Mouse (Mus musculus): Measurements from ENCODE around the gene Tspan2.

Tspan2 gene

GRCm38 (mm10) chr3:102733936-102734312 lies 405 bp upstream of the Tspan2 start:
- DNase-seq (ENCODE audit: low read depth in 1 of 2, low spot score in 2 of 2), result no peak

GRCm38 (mm10) chr3:102735031-102735558 lies 766 bp downstream of the Tspan2 start:
- DNase-seq (ENCODE audit: low read depth in 1 of 2, low spot score in 2 of 2), result no peak

- DNase-seq (ENCODE audit: low read depth in 1 of 2, low spot score in 2 of 2), result no peak
Observed at GRCm38 (mm10) chr3:102735638-102736037, 1.3 kb downstream of the Tspan2 start.

- DNase-seq (ENCODE audit: low read depth in 1 of 2, low spot score in 2 of 2), result no peak
Observed at GRCm38 (mm10) chr3:102736436-102736835, 2.1 kb downstream of the Tspan2 start.

DNA sequence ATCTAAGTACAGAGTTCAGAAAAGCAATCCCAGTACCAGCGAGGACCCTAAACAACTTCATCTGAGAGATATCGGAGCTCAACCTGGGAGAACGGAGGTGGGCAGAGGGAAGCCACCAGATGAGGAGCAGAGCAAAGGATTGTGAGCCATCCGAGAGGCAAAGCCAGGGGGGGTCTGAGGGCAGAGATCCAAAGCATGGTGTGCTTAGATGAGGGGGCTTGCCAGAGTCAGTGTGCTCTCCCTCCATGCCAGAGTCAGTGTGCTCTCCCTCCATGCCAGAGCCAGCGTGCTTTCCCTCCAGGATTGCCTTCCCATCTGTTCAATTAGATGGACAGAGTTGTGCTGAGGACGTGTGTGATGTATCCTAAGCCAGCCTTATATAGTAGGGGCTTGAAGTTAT lies 2.8 kb downstream of the Tspan2 start:
- no peak for DNase-seq (ENCODE audit: low read depth in 1 of 2, low spot score in 2 of 2)

DNA sequence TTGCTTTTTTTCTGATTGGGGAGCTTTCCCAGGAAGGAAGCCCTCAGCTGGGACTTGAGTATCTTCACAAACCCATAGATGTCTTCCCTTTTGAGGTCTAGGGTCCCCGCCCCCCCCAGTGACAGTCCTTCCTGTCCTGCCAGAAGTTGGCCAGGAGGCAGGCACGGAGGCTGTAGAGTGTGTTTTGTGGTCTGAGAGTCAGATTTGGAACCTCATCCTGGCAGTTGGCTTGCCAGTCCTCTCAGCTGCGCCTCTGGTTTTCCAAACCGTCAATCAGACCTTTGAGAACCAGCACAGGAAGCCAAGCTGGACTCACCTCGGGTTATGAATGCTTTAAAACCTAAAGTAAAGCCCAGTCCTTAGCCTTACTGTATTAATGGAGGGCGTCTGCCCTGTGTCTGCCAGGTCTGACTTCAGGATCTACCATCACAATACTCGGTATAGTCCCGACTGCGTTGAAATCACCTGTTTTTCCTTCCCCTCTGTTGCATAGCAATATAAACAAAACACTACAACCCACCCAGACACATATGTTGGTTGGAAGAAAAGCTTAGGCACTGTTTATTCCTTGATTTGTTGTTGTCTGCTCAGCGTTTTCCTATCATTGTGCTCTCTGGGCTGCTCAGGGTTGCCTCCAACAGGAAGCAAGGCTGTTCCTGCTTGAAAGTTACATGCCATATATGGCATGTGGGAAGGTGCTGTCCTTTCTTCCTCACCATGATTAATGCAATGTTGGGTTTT lies 4.0 kb downstream of the Tspan2 start:
- DNase-seq (ENCODE audit: low read depth in 1 of 2, low spot score in 2 of 2), result no peak

GRCm38 (mm10) chr3:102738926-102739325 lies 4.6 kb downstream of the Tspan2 start:
- DNase-seq (ENCODE audit: low read depth in 1 of 2, low spot score in 2 of 2), result no peak

- no peak for DNase-seq (ENCODE audit: low read depth in 1 of 2, low spot score in 2 of 2)
Observed at GRCm38 (mm10) chr3:102742725-102743124, 8.4 kb downstream of the Tspan2 start.

GRCm38 (mm10) chr3:102743202-102743601 lies 8.9 kb downstream of the Tspan2 start:
- no peak for DNase-seq (ENCODE audit: low read depth in 1 of 2, low spot score in 2 of 2)

DNA sequence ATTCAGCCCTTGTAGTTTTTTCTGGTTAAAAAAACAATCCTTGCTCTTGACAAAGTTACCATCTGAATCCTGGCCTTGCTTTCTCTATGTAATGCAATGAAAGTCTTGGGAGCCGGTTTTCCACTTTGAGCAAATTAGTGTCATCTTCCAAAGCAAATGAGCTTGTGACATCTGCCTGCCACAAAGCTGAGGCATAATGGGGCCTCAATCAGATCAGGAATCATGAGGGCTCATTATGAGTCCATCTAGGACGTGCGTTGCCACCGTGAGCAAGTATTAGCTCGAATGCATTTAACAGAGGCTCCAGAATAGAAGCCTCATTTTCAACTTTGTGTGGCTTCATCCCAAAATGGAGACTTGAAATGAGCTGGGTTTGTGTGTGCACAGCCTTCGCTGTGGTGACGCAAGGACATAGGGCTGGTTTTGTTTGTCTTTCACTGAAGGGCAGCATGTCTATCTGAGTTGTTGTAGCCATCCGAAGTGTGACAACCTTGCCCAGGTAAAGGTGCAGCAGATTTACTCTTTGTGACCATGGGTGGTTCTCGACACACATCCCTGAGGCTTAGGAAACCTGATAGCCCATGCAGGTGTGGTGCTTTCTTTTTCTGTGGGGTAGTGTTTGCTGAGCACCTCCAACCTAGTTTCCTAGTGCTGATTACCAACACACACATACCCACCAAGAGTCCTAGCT lies 9.6 kb downstream of the Tspan2 start:
- DNase-seq (ENCODE audit: low read depth in 1 of 2, low spot score in 2 of 2), result no peak

DNA sequence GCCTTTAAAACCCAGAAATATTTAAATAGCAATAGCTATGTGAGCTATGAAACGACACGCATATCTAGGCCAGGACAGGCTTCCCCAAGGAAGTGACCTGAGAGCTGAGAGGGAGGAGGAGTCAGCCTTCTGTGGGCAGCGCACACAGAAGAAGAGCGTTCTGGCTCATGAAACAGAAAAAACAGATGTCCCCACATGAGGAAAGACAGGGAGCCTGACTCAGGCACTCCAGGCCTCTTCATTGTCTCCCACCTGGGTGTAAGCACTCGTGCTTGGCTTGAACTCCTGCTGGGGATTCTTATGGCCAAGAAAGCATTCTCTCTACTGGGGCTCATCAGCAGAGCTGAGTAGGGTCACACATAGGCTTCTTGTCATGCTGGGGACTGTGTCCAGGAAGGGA lies 10.3 kb downstream of the Tspan2 start:
- no peak for DNase-seq (ENCODE audit: low read depth in 1 of 2, low spot score in 2 of 2)

- DNase-seq (ENCODE audit: low read depth in 1 of 2, low spot score in 2 of 2), result no peak
Observed at GRCm38 (mm10) chr3:102746174-102746573, 11.8 kb downstream of the Tspan2 start.

- no peak for DNase-seq (ENCODE audit: low read depth in 1 of 2, low spot score in 2 of 2)
Observed at GRCm38 (mm10) chr3:102748038-102748437, 13.7 kb downstream of the Tspan2 start.

DNA sequence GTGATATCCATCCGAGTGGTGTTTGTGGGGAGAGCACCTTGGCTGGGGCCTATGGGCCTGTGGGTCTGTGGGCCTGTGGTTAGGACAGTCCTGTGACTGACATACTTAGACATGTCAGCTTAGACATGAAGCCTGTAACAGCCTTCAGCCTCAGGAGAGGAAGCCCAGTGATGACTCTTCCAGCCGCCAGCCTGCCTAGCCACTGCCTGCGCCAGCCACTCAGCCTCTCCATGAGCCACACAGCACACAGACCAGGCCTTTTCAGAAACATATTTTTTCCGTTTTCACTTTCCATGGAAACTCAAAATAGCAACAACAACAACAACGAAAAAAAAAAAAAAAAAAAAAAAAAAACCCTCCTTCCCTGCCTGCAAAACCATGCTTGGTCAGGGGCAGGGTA lies 14.4 kb downstream of the Tspan2 start:
- DNase-seq (ENCODE audit: low read depth in 1 of 2, low spot score in 2 of 2), result no peak

DNA sequence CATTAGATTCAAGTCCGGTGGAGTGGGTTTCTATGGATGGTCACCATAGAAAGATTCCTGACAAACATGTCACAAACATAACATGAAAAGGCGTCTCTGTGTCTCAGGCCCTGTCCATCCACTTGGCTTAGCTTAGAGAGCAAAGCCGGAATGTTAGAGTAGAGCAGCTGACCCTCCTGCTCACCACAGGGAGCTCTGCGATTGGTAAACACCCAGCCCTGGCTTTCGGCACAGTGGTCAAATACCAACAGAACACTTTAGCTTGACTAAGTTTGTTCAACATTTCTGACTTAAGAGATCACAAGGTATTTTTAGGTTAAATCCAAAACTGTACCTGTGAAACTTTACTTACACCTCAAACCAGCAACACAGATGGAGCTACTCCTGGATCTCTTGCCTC lies 16.8 kb downstream of the Tspan2 start:
- DNase-seq (ENCODE audit: low read depth in 1 of 2, low spot score in 2 of 2), result no peak

DNA sequence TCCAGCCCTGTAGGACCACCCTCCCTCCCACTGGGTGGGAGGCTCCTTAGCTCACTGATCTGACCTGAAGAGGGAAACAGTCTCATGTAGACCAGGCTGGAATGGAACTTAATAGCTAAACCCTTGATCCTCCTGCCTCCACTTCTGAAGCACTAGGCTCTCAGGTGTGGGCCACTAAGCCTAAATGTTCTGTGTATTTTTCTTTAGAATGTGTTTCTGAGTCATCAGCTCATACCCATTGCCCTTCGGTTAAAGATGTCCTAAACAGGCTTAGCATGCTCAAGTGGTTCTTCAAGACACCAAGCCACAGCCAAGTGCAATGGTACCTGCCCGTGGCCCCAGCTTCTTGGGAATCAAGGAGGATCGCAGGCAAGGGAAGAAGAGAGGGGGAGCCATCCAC lies 17.2 kb downstream of the Tspan2 start:
- no peak for DNase-seq (ENCODE audit: low read depth in 1 of 2, low spot score in 2 of 2)

DNA sequence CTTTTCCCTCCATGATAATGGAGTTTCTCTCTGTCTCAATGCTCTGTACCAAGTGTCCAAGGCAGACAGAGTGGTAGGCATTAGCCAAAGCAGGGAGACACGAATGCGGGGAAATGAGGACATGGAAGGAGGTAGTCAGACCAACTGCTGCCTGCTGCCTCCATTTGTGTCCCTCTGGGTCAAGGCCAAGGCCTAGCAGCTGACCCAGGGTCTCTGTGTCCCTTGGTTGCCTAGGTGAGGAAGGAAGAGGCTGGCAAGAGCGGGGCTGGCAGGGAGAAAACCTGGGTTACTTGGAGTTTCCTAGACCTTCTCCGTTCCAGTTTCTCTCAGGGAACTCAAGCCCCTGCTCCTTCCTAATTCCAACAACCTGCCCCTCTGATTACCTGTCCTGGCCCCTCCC lies 17.7 kb downstream of the Tspan2 start:
- no peak for DNase-seq (ENCODE audit: low read depth in 1 of 2, low spot score in 2 of 2)

DNA sequence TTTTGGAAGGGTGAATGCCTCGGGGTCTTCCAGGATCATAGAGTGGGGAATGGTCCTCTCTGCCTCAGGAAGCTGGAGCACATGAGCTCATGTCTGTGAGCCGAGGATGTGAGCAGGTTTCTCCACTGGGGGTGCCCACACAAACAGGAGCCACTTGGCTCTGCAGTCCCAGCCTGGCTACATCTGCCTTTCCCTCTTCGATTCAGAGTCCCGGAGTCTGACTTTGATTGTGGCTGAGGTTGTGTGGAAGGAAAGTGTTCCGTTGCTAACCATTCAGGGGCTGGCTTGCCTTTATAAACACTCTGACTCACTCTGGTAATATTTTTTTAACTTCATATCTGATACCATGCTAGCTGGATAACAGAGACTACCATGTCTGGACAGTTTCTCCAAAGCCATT lies 18.1 kb downstream of the Tspan2 start:
- no peak for DNase-seq (ENCODE audit: low read depth in 1 of 2, low spot score in 2 of 2)

GRCm38 (mm10) chr3:102755801-102756200 lies 21.5 kb downstream of the Tspan2 start:
- no peak for DNase-seq (ENCODE audit: low read depth in 1 of 2, low spot score in 2 of 2)

GRCm38 (mm10) chr3:102757019-102757418 lies 22.7 kb downstream of the Tspan2 start:
- no peak for DNase-seq (ENCODE audit: low read depth in 1 of 2, low spot score in 2 of 2)

GRCm38 (mm10) chr3:102760236-102760635 lies 25.9 kb downstream of the Tspan2 start:
- DNase-seq (ENCODE audit: low read depth in 1 of 2, low spot score in 2 of 2), result no peak

DNA sequence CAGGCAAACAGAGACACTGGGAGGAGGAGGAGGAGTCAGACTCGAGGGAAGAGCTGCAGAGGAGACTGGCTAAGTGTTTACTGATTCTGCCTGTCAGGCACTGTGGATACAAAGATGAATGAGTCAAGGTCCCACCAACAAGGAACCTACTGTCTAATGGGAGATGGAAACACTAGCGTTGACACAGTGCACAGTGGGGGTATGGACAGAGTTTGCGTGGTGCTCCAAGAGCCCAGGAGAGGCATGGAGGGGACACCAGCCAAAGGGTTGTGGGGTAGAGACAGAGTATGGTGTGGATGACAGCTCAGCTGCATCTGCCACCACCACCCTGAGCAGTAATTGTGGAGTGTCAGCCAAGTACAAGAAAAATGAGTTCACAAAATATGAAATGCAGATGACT lies 28.1 kb downstream of the Tspan2 start:
- no peak for DNase-seq (ENCODE audit: low read depth in 1 of 2, low spot score in 2 of 2)
